Comparison of ENCODE assay signal across 9 mouse cellular contexts in genomic region chr14:13355569-13356362, GRCm38 (mm10).
A peak's percentile ranks its signal among the peaks of the same experiment; 100 is the strongest.
DNase-seq lines count a peak whose midpoint lies in the region; ATAC-seq and TF ChIP-seq lines count a peak whose summit lies in the region.
"Had no signal": no experiment of that assay in that cellular context is flagged by ENCODE, and none has a peak within 500 bp of the region (broad histone marks: within the 10 kb centered on the region; RNA-seq: fewer than 3 reads in every experiment).

No protein-coding gene starts in this region.

- H3K36me3 ChIP-seq in forebrain, embryonic 10.5 days (replicated peaks) = no peaks in the 10 kb centered on the region
- H3K36me3 ChIP-seq in intestine, embryonic 15.5 days = no peaks in the 10 kb centered on the region
- H3K36me3 ChIP-seq in midbrain, embryonic 12.5 days = no peaks in the 10 kb centered on the region
- H3K36me3 ChIP-seq in stomach, postnatal 0 days (ENCODE audit: control insufficient read depth, insufficient read depth, low read length) = no peaks in the 10 kb centered on the region

- peak; percentile 36 for DNase-seq in urinary bladder, postnatal 14 days (ENCODE audit: low spot score)
- no peak for DNase-seq in urinary bladder, adult 2 months (ENCODE audit: low spot score)
- DNase-seq in c-Kit-positive CD71-negative TER-119-negative erythroid progenitor cells, embryonic 14.5 days (ENCODE audit: low read depth) = peak; percentile 66
- DNase-seq in forebrain, embryonic 10.5 days (ENCODE audit: extremely low spot score, low spot score) = peak; percentile 63
- peak; percentile 50 to 61 for DNase-seq in left cerebral cortex, adult 2 months (ENCODE audit: extremely low spot score in 1 of 2, low spot score in 2 of 2)
- DNase-seq in stomach, postnatal 0 days (ENCODE audit: low spot score) = peak; percentile 64

- ATAC-seq in intestine, embryonic 15.5 days = peak; percentile 64; the same call in 1 of the 2 replicates
- peak; percentile 70 for ATAC-seq in midbrain, embryonic 12.5 days (ENCODE audit: low FRiP score, low read depth)
- ATAC-seq in stomach, postnatal 0 days (ENCODE audit: low FRiP score, low TSS enrichment) = 0 out of 2 replicates have a peak, but pooled peaks have one; percentile 35

- H3K4me2 ChIP-seq in intestine, embryonic 15.5 days (replicated peaks) = no peak overlapping the region
- H3K4me2 ChIP-seq in midbrain, embryonic 12.5 days (replicated peaks) = no peak overlapping the region
- no peak overlapping the region for H3K4me2 ChIP-seq in stomach, postnatal 0 days (replicated peaks; ENCODE audit: low read depth)

- intact Hi-C loops in left cerebral cortex, adult 2 months (cut with DNase I) = loop anchor here (1.0 to 5.0 kb wide), 4 partner anchors 102 to 562 kb away; no protein-coding TSS in a partner anchor

- no peaks in the 10 kb centered on the region for H3K9me3 ChIP-seq in forebrain, embryonic 10.5 days
- no peaks in the 10 kb centered on the region for H3K9me3 ChIP-seq in intestine, embryonic 15.5 days
- no peaks in the 10 kb centered on the region for H3K9me3 ChIP-seq in midbrain, embryonic 12.5 days
- H3K9me3 ChIP-seq in stomach, postnatal 0 days (ENCODE audit: control insufficient read depth, low read length) = no peaks in the 10 kb centered on the region
- H3K9me3 ChIP-seq: megakaryocyte, embryonic 14.5 days had no signal

- H3K27ac ChIP-seq in forebrain, embryonic 10.5 days = no peak overlapping the region
- no peak overlapping the region for H3K27ac ChIP-seq in intestine, embryonic 15.5 days
- no peak overlapping the region for H3K27ac ChIP-seq in left cerebral cortex, adult 2 months
- H3K27ac ChIP-seq in midbrain, embryonic 12.5 days (replicated peaks) = no peak overlapping the region
- H3K27ac ChIP-seq in stomach, postnatal 0 days (replicated peaks) = no peak overlapping the region

- no peak for TF ChIP-seq EP300 in stomach, postnatal 0 days (optimal IDR thresholded peaks at IDR 0.05)

- no peak overlapping the region for H3K4me3 ChIP-seq in forebrain, embryonic 10.5 days
- no peak overlapping the region for H3K4me3 ChIP-seq in intestine, embryonic 15.5 days (replicated peaks)
- no peak overlapping the region for H3K4me3 ChIP-seq in left cerebral cortex, adult 2 months
- H3K4me3 ChIP-seq in midbrain, embryonic 12.5 days = no peak overlapping the region
- no peak overlapping the region for H3K4me3 ChIP-seq in stomach, postnatal 0 days (ENCODE audit: low read depth, low read length)
- H3K4me3 ChIP-seq: megakaryocyte, embryonic 14.5 days had no signal

- H3K9ac ChIP-seq in intestine, embryonic 15.5 days = no peak overlapping the region
- H3K9ac ChIP-seq in midbrain, embryonic 12.5 days (replicated peaks) = no peak overlapping the region
- no peak overlapping the region for H3K9ac ChIP-seq in stomach, postnatal 0 days (ENCODE audit: low read length)

- peak; percentile 83 for TF ChIP-seq CTCF in left cerebral cortex, adult 2 months (IDR thresholded peaks at IDR 0.05)
- peak; percentile 95 for TF ChIP-seq CTCF in stomach, postnatal 0 days (IDR thresholded peaks at IDR 0.05; ENCODE audit: low read depth)

- peaks cover 9% of the 10 kb centered on the region for H3K4me1 ChIP-seq in forebrain, embryonic 10.5 days
- H3K4me1 ChIP-seq in intestine, embryonic 15.5 days (replicated peaks) = no peaks in the 10 kb centered on the region
- 0 out of 2 replicates have a peak, but pooled peaks cover 5% of the 10 kb centered on the region for H3K4me1 ChIP-seq in midbrain, embryonic 12.5 days
- no peaks in the 10 kb centered on the region for H3K4me1 ChIP-seq in stomach, postnatal 0 days (replicated peaks; ENCODE audit: control insufficient read depth, insufficient read depth)
- H3K4me1 ChIP-seq: megakaryocyte, embryonic 14.5 days had no signal

- H3K27me3 ChIP-seq in forebrain, embryonic 10.5 days (ENCODE audit: poor library complexity, severe bottlenecking) = no peaks in the 10 kb centered on the region; the same call in none of the 2 replicates
- no peaks in the 10 kb centered on the region for H3K27me3 ChIP-seq in intestine, embryonic 15.5 days (replicated peaks)
- peaks cover 3% of the 10 kb centered on the region for H3K27me3 ChIP-seq in midbrain, embryonic 12.5 days
- H3K27me3 ChIP-seq in stomach, postnatal 0 days (ENCODE audit: control insufficient read depth, insufficient read depth, low read length) = no peaks in the 10 kb centered on the region
- H3K27me3 ChIP-seq: megakaryocyte, embryonic 14.5 days had no signal

- 16% methylated on average over 7 of the region's 7 CpGs for WGBS in forebrain, embryonic 10.5 days
- WGBS in intestine, embryonic 15.5 days = 11% methylated on average over 7 of the region's 7 CpGs
- 14% methylated on average over 7 of the region's 7 CpGs for WGBS in midbrain, embryonic 12.5 days
- WGBS in stomach, postnatal 0 days = 12% methylated on average over 7 of the region's 7 CpGs
